Mouse (Mus musculus): ENCODE data around the gene Ect2. TPM values are rescaled to one million over a fixed set of nuclear protein-coding genes. Genes with fewer than 3 reads are reported as not detected.
A peak's percentile ranks its signal among the peaks of the same experiment; 100 is the strongest.

The Ect2 gene
- polyA plus RNA-seq, 1 experiment: 62.2 TPM

GRCm38 (mm10) chr3:27161645-27162409, 8.1 kb upstream of the Ect2 start:
- TF ChIP-seq CTCF (IDR thresholded peaks at IDR 0.05; ENCODE audit: borderline replicate concordance, insufficient read depth, low read length): no peak
- TF ChIP-seq POLR2A (IDR thresholded peaks at IDR 0.05; ENCODE audit: low read depth, low read length): no peak
- H3K27ac ChIP-seq (ENCODE audit: insufficient read depth, low read length): no peak overlapping the region
- no peak overlapping the region for H3K4me3 ChIP-seq (ENCODE audit: insufficient read depth, low read length)
- no peaks in the 10 kb centered on the region for H3K4me1 ChIP-seq (ENCODE audit: control insufficient read depth, insufficient read depth, low read length)

- Histone ChIP-seq H3K4me1 (ENCODE audit: control insufficient read depth, insufficient read depth, low read length) (peaks cover 5% of the 10 kb centered on the region; the same call in 1 of the 2 replicates), H3K27ac (ENCODE audit: insufficient read depth, low read length) (no peak overlapping the region)
- TF ChIP-seq POLR2A (IDR thresholded peaks at IDR 0.05; ENCODE audit: low read depth, low read length) (no peak), CTCF (IDR thresholded peaks at IDR 0.05; ENCODE audit: borderline replicate concordance, insufficient read depth, low read length) (no peak)
These were observed 5.2 kb upstream of the Ect2 start for GRCm38 (mm10) chr3:27158910-27159309.

GRCm38 (mm10) chr3:27156594-27156949, 2.9 kb upstream of the Ect2 start:
- peaks cover 5% of the 10 kb centered on the region; the same call in 1 of the 2 replicates for H3K4me1 ChIP-seq (ENCODE audit: control insufficient read depth, insufficient read depth, low read length)
- no peak overlapping the region for H3K27ac ChIP-seq (ENCODE audit: insufficient read depth, low read length)
- TF ChIP-seq CTCF (IDR thresholded peaks at IDR 0.05; ENCODE audit: borderline replicate concordance, insufficient read depth, low read length) (no peak), POLR2A (IDR thresholded peaks at IDR 0.05; ENCODE audit: low read depth, low read length) (no peak)
- H3K4me3 ChIP-seq (ENCODE audit: insufficient read depth, low read length): no peak overlapping the region

More at GRCm38 (mm10) chr3:27158910-27159309, 5.2 kb upstream of the Ect2 start:
- no peak overlapping the region for H3K4me3 ChIP-seq (ENCODE audit: insufficient read depth, low read length)

GRCm38 (mm10) chr3:27155856-27156593, 2.3 kb upstream of the Ect2 start:
- H3K4me1 ChIP-seq (ENCODE audit: control insufficient read depth, insufficient read depth, low read length): peaks cover 5% of the 10 kb centered on the region; the same call in 1 of the 2 replicates
- no peak for TF ChIP-seq CTCF (IDR thresholded peaks at IDR 0.05; ENCODE audit: borderline replicate concordance, insufficient read depth, low read length)
- TF ChIP-seq POLR2A (IDR thresholded peaks at IDR 0.05; ENCODE audit: low read depth, low read length): no peak
- no peak overlapping the region for H3K4me3 ChIP-seq (ENCODE audit: insufficient read depth, low read length)
- H3K27ac ChIP-seq (ENCODE audit: insufficient read depth, low read length): no peak overlapping the region

GRCm38 (mm10) chr3:27155051-27155855, 1.6 kb upstream of the Ect2 start:
- peak overlapping the region; percentile 77 for H3K27ac ChIP-seq (ENCODE audit: insufficient read depth, low read length)
- no peak for TF ChIP-seq CTCF (IDR thresholded peaks at IDR 0.05; ENCODE audit: borderline replicate concordance, insufficient read depth, low read length)
- 0 out of 2 replicates have a peak, but pooled peaks have one; percentile 24 for TF ChIP-seq POLR2A (IDR thresholded peaks at IDR 0.05; ENCODE audit: low read depth, low read length)
- peaks cover 5% of the 10 kb centered on the region; the same call in 1 of the 2 replicates for H3K4me1 ChIP-seq (ENCODE audit: control insufficient read depth, insufficient read depth, low read length)
- no peak overlapping the region for H3K4me3 ChIP-seq (ENCODE audit: insufficient read depth, low read length)

- Histone ChIP-seq H3K4me1 (ENCODE audit: control insufficient read depth, insufficient read depth, low read length) (peaks cover 5% of the 10 kb centered on the region; the same call in 1 of the 2 replicates), H3K4me3 (ENCODE audit: insufficient read depth, low read length) (no peak overlapping the region), H3K27ac (ENCODE audit: insufficient read depth, low read length) (peak overlapping the region; percentile 77)
- TF ChIP-seq POLR2A (IDR thresholded peaks at IDR 0.05; ENCODE audit: low read depth, low read length): no peak
- TF ChIP-seq CTCF (IDR thresholded peaks at IDR 0.05; ENCODE audit: borderline replicate concordance, insufficient read depth, low read length): no peak
These were observed 602 bp upstream of the Ect2 start for GRCm38 (mm10) chr3:27154280-27154679.

- no peak for TF ChIP-seq CTCF (IDR thresholded peaks at IDR 0.05; ENCODE audit: borderline replicate concordance, insufficient read depth, low read length)
- no peak; the same call in 1 of the 2 replicates for TF ChIP-seq POLR2A (IDR thresholded peaks at IDR 0.05; ENCODE audit: low read depth, low read length)
- H3K4me1 ChIP-seq (ENCODE audit: control insufficient read depth, insufficient read depth, low read length): peaks cover 5% of the 10 kb centered on the region; the same call in 1 of the 2 replicates
- peak overlapping the region; percentile 66 for H3K27ac ChIP-seq (ENCODE audit: insufficient read depth, low read length)
- H3K4me3 ChIP-seq (ENCODE audit: insufficient read depth, low read length): peak overlapping the region; percentile 72
These were observed 447 bp downstream of the Ect2 start for GRCm38 (mm10) chr3:27153191-27153671.

GRCm38 (mm10) chr3:27145733-27146132, 7.9 kb downstream of the Ect2 start:
- H3K4me1 ChIP-seq (ENCODE audit: control insufficient read depth, insufficient read depth, low read length): no peaks in the 10 kb centered on the region
- no peak overlapping the region for H3K27ac ChIP-seq (ENCODE audit: insufficient read depth, low read length)
- TF ChIP-seq CTCF (IDR thresholded peaks at IDR 0.05; ENCODE audit: borderline replicate concordance, insufficient read depth, low read length) (no peak), POLR2A (IDR thresholded peaks at IDR 0.05; ENCODE audit: low read depth, low read length) (no peak)
- H3K4me3 ChIP-seq (ENCODE audit: insufficient read depth, low read length): no peak overlapping the region

- no peak overlapping the region for H3K4me3 ChIP-seq (ENCODE audit: insufficient read depth, low read length)
- TF ChIP-seq CTCF (IDR thresholded peaks at IDR 0.05; ENCODE audit: borderline replicate concordance, insufficient read depth, low read length) (no peak), POLR2A (IDR thresholded peaks at IDR 0.05; ENCODE audit: low read depth, low read length) (no peak)
These were observed 10.1 kb downstream of the Ect2 start for GRCm38 (mm10) chr3:27143570-27143969.

More at GRCm38 (mm10) chr3:27143570-27143969, 10.1 kb downstream of the Ect2 start:
- no peaks in the 10 kb centered on the region for H3K4me1 ChIP-seq (ENCODE audit: control insufficient read depth, insufficient read depth, low read length)
- no peak overlapping the region for H3K27ac ChIP-seq (ENCODE audit: insufficient read depth, low read length)
